Mouse (Mus musculus): ENCODE results near the gene Rbm39. TPM values are rescaled to one million over a fixed set of nuclear protein-coding genes. Genes with fewer than 3 reads are reported as not detected.

The Rbm39 gene
- polyA plus RNA-seq (2015; fragmentation: Nextera tagmentation; extraction: Ambion mirVana) = 355 and 375 TPM in 2 replicates

- no peaks in the 10 kb centered on the region for H3K27me3 ChIP-seq (ENCODE audit: control insufficient read depth, insufficient read depth, low read length)
- WGBS = under 1% methylated on average over 47 of the region's 47 CpGs
- peak; percentile 95 for ATAC-seq (replicated peaks; ENCODE audit: extremely low read depth, insufficient read depth, low FRiP score)
- peaks cover 24% of the 10 kb centered on the region for H3K4me1 ChIP-seq (ENCODE audit: control insufficient read depth, insufficient read depth, low read length)
- H3K9ac ChIP-seq (ENCODE audit: low read length) = peak within 1 kb of the TSS; percentile 98
- peak within 1 kb of the TSS; percentile 85 for H3K4me3 ChIP-seq (ENCODE audit: low read length)
- H3K4me2 ChIP-seq (ENCODE audit: low read depth, low read length) = peak within 1 kb of the TSS; percentile 79
- peak within 1 kb of the TSS; percentile 92 for H3K27ac ChIP-seq (ENCODE audit: low read length)
- no peaks in the 10 kb centered on the region for H3K9me3 ChIP-seq (replicated peaks; ENCODE audit: control insufficient read depth, low read length)
- peaks cover 10% of the 10 kb centered on the region for H3K36me3 ChIP-seq (ENCODE audit: control insufficient read depth, insufficient read depth)
Measured at GRCm38 (mm10) chr2:156180094-156180821, at the start of gene Rbm39. TSS of gene Rbm39 (minus strand) at chr2:156180238.

GRCm38 (mm10) chr2:156229171-156229570, 49.1 kb upstream of the Rbm39 start:
- no peak overlapping the region for H3K9ac ChIP-seq (ENCODE audit: low read length)
- no peak overlapping the region for H3K27ac ChIP-seq (ENCODE audit: low read length)
- 92% methylated on average over 1 of the region's 1 CpGs for WGBS
- H3K4me2 ChIP-seq (ENCODE audit: low read depth, low read length) = no peak overlapping the region
- H3K4me1 ChIP-seq (ENCODE audit: control insufficient read depth, insufficient read depth, low read length) = no peaks in the 10 kb centered on the region; the same call in 1 of the 2 replicates
- H3K4me3 ChIP-seq (ENCODE audit: low read length) = no peak overlapping the region
- ATAC-seq (replicated peaks; ENCODE audit: extremely low read depth, insufficient read depth, low FRiP score) = no peak
- no peaks in the 10 kb centered on the region for H3K27me3 ChIP-seq (ENCODE audit: control insufficient read depth, insufficient read depth, low read length)
- H3K9me3 ChIP-seq (replicated peaks; ENCODE audit: control insufficient read depth, low read length) = no peaks in the 10 kb centered on the region
- peaks cover 18% of the 10 kb centered on the region for H3K36me3 ChIP-seq (ENCODE audit: control insufficient read depth, insufficient read depth)

- peaks cover 18% of the 10 kb centered on the region for H3K36me3 ChIP-seq (ENCODE audit: control insufficient read depth, insufficient read depth)
- no peak for ATAC-seq (replicated peaks; ENCODE audit: extremely low read depth, insufficient read depth, low FRiP score)
- H3K9ac ChIP-seq (ENCODE audit: low read length) = no peak overlapping the region
- peaks cover 4% of the 10 kb centered on the region; the same call in 1 of the 2 replicates for H3K4me1 ChIP-seq (ENCODE audit: control insufficient read depth, insufficient read depth, low read length)
- no peak overlapping the region for H3K4me3 ChIP-seq (ENCODE audit: low read length)
- no peak overlapping the region for H3K4me2 ChIP-seq (ENCODE audit: low read depth, low read length)
- no peaks in the 10 kb centered on the region for H3K27me3 ChIP-seq (ENCODE audit: control insufficient read depth, insufficient read depth, low read length)
- no peak overlapping the region for H3K27ac ChIP-seq (ENCODE audit: low read length)
- 93% methylated on average over 1 of the region's 1 CpGs for WGBS
- no peaks in the 10 kb centered on the region for H3K9me3 ChIP-seq (replicated peaks; ENCODE audit: control insufficient read depth, low read length)
Measured at GRCm38 (mm10) chr2:156227689-156228088, 47.7 kb upstream of the Rbm39 start.

- no peak for ATAC-seq (replicated peaks; ENCODE audit: extremely low read depth, insufficient read depth, low FRiP score)
- 61% methylated on average over 5 of the region's 5 CpGs for WGBS
- Histone ChIP-seq H3K4me3 (ENCODE audit: low read length) (no peak overlapping the region), H3K4me2 (ENCODE audit: low read depth, low read length) (no peak overlapping the region), H3K9me3 (replicated peaks; ENCODE audit: control insufficient read depth, low read length) (no peaks in the 10 kb centered on the region), H3K36me3 (ENCODE audit: control insufficient read depth, insufficient read depth) (peaks cover 12% of the 10 kb centered on the region), H3K27me3 (ENCODE audit: control insufficient read depth, insufficient read depth, low read length) (no peaks in the 10 kb centered on the region), H3K9ac (ENCODE audit: low read length) (no peak overlapping the region), H3K27ac (ENCODE audit: low read length) (no peak overlapping the region; the same call in 1 of the 2 replicates), H3K4me1 (ENCODE audit: control insufficient read depth, insufficient read depth, low read length) (peaks cover 4% of the 10 kb centered on the region; the same call in 1 of the 2 replicates)
Measured at GRCm38 (mm10) chr2:156224043-156224442, 44.0 kb upstream of the Rbm39 start.

- ATAC-seq (replicated peaks; ENCODE audit: extremely low read depth, insufficient read depth, low FRiP score) = no peak
- no peak overlapping the region for H3K27ac ChIP-seq (ENCODE audit: low read length)
- H3K4me2 ChIP-seq (ENCODE audit: low read depth, low read length) = no peak overlapping the region
- no peaks in the 10 kb centered on the region for H3K9me3 ChIP-seq (replicated peaks; ENCODE audit: control insufficient read depth, low read length)
- H3K4me3 ChIP-seq (ENCODE audit: low read length) = no peak overlapping the region
- no peaks in the 10 kb centered on the region for H3K27me3 ChIP-seq (ENCODE audit: control insufficient read depth, insufficient read depth, low read length)
- peaks cover 4% of the 10 kb centered on the region; the same call in 1 of the 2 replicates for H3K4me1 ChIP-seq (ENCODE audit: control insufficient read depth, insufficient read depth, low read length)
- H3K36me3 ChIP-seq (ENCODE audit: control insufficient read depth, insufficient read depth) = peaks cover 12% of the 10 kb centered on the region
- H3K9ac ChIP-seq (ENCODE audit: low read length) = no peak overlapping the region
Measured at GRCm38 (mm10) chr2:156222100-156222499, 42.1 kb upstream of the Rbm39 start.

GRCm38 (mm10) chr2:156217786-156218185, 37.7 kb upstream of the Rbm39 start:
- Histone ChIP-seq H3K9me3 (replicated peaks; ENCODE audit: control insufficient read depth, low read length) (no peaks in the 10 kb centered on the region), H3K27me3 (ENCODE audit: control insufficient read depth, insufficient read depth, low read length) (no peaks in the 10 kb centered on the region), H3K4me2 (ENCODE audit: low read depth, low read length) (no peak overlapping the region), H3K9ac (ENCODE audit: low read length) (no peak overlapping the region), H3K36me3 (ENCODE audit: control insufficient read depth, insufficient read depth) (no peaks in the 10 kb centered on the region), H3K4me1 (ENCODE audit: control insufficient read depth, insufficient read depth, low read length) (no peaks in the 10 kb centered on the region), H3K27ac (ENCODE audit: low read length) (no peak overlapping the region), H3K4me3 (ENCODE audit: low read length) (no peak overlapping the region)
- no peak for ATAC-seq (replicated peaks; ENCODE audit: extremely low read depth, insufficient read depth, low FRiP score)
- WGBS = 55% methylated on average over 1 of the region's 1 CpGs

GRCm38 (mm10) chr2:156203917-156204316, 23.9 kb upstream of the Rbm39 start:
- no peak for ATAC-seq (replicated peaks; ENCODE audit: extremely low read depth, insufficient read depth, low FRiP score)
- Histone ChIP-seq H3K4me2 (ENCODE audit: low read depth, low read length) (no peak overlapping the region), H3K36me3 (ENCODE audit: control insufficient read depth, insufficient read depth) (peaks cover 6% of the 10 kb centered on the region; the same call in 1 of the 2 replicates), H3K27me3 (ENCODE audit: control insufficient read depth, insufficient read depth, low read length) (no peaks in the 10 kb centered on the region), H3K9ac (ENCODE audit: low read length) (no peak overlapping the region), H3K4me1 (ENCODE audit: control insufficient read depth, insufficient read depth, low read length) (peaks cover 33% of the 10 kb centered on the region), H3K27ac (ENCODE audit: low read length) (no peak overlapping the region), H3K9me3 (replicated peaks; ENCODE audit: control insufficient read depth, low read length) (no peaks in the 10 kb centered on the region), H3K4me3 (ENCODE audit: low read length) (no peak overlapping the region)
- WGBS = 87% methylated on average over 6 of the region's 6 CpGs

- no peaks in the 10 kb centered on the region for H3K27me3 ChIP-seq (ENCODE audit: control insufficient read depth, insufficient read depth, low read length)
- no peaks in the 10 kb centered on the region for H3K9me3 ChIP-seq (replicated peaks; ENCODE audit: control insufficient read depth, low read length)
- no peak overlapping the region for H3K9ac ChIP-seq (ENCODE audit: low read length)
- peaks cover 40% of the 10 kb centered on the region for H3K4me1 ChIP-seq (ENCODE audit: control insufficient read depth, insufficient read depth, low read length)
- H3K4me3 ChIP-seq (ENCODE audit: low read length) = 0 out of 2 replicates have a peak overlapping the region, but pooled peaks have one; percentile 18
- ATAC-seq (replicated peaks; ENCODE audit: extremely low read depth, insufficient read depth, low FRiP score) = peak; percentile 69
- peak overlapping the region; percentile 86 for H3K27ac ChIP-seq (ENCODE audit: low read length)
- H3K36me3 ChIP-seq (ENCODE audit: control insufficient read depth, insufficient read depth) = peaks cover 6% of the 10 kb centered on the region; the same call in 1 of the 2 replicates
- 20% methylated on average over 3 of the region's 3 CpGs for WGBS
- peak overlapping the region; percentile 34; the same call in 1 of the 2 replicates for H3K4me2 ChIP-seq (ENCODE audit: low read depth, low read length)
Measured at GRCm38 (mm10) chr2:156202848-156203437, 22.9 kb upstream of the Rbm39 start.

GRCm38 (mm10) chr2:156201486-156201885, 21.4 kb upstream of the Rbm39 start:
- Histone ChIP-seq H3K36me3 (ENCODE audit: control insufficient read depth, insufficient read depth) (peaks cover 2% of the 10 kb centered on the region; the same call in 1 of the 2 replicates), H3K4me2 (ENCODE audit: low read depth, low read length) (no peak overlapping the region), H3K4me1 (ENCODE audit: control insufficient read depth, insufficient read depth, low read length) (peaks cover 46% of the 10 kb centered on the region), H3K9me3 (replicated peaks; ENCODE audit: control insufficient read depth, low read length) (no peaks in the 10 kb centered on the region), H3K9ac (ENCODE audit: low read length) (no peak overlapping the region), H3K27ac (ENCODE audit: low read length) (0 out of 2 replicates have a peak overlapping the region, but pooled peaks have one; percentile 14), H3K27me3 (ENCODE audit: control insufficient read depth, insufficient read depth, low read length) (no peaks in the 10 kb centered on the region), H3K4me3 (ENCODE audit: low read length) (no peak overlapping the region)
- 92% methylated on average over 4 of the region's 4 CpGs for WGBS
- no peak for ATAC-seq (replicated peaks; ENCODE audit: extremely low read depth, insufficient read depth, low FRiP score)

All from heart, embryonic 16.5 days (tissue).